Mouse (Mus musculus) intestine, embryonic 15.5 days (tissue): Measurements from ENCODE around the gene Ccr10. TPM values are rescaled to one million over a fixed set of nuclear protein-coding genes. Genes with fewer than 3 reads are reported as not detected.
A peak's percentile ranks its signal among the peaks of the same experiment; 100 is the strongest.

Experiments used
- ATAC-seq: fragments of 200-750 bp; cut with Nextera tagmentation; 2 replicates; pipeline ENCODE4 v1.8.0; 2017; ENCODE audit warnings: moderate TSS enrichment, moderate library complexity
- H3K27ac ChIP-seq: fragments of 300-500 bp; sonication (generic); 2 replicates; pipeline ENCODE4 v1.5.1; 2015; ENCODE audit warnings: mild to moderate bottlenecking, inconsistent platforms
- H3K27me3 ChIP-seq: fragments of 300-500 bp; sonication (generic); replicated peaks from 2 replicates; pipeline ENCODE4 v1.6.1; 2015; ENCODE audit warnings: inconsistent platforms
- H3K36me3 ChIP-seq: fragments of 300-500 bp; sonication (generic); 2 replicates; pipeline ENCODE4 v1.6.1; 2015; ENCODE audit warnings: inconsistent platforms
- H3K4me1 ChIP-seq: fragments of 300-500 bp; sonication (generic); replicated peaks from 2 replicates; pipeline ENCODE4 v1.6.1; 2015; ENCODE audit warnings: inconsistent platforms
- H3K4me2 ChIP-seq: fragments of 300-500 bp; sonication (generic); replicated peaks from 2 replicates; pipeline ENCODE4 v1.6.1; 2015; ENCODE audit warnings: mild to moderate bottlenecking, inconsistent platforms
- H3K4me3 ChIP-seq: fragments of 300-500 bp; sonication (generic); replicated peaks from 2 replicates; pipeline ENCODE4 v1.5.1; 2015; ENCODE audit warnings: inconsistent platforms
- H3K9ac ChIP-seq: fragments of 300-500 bp; sonication (generic); 2 replicates; pipeline ENCODE4 v1.6.1; 2015; ENCODE audit warnings: inconsistent platforms
- H3K9me3 ChIP-seq: fragments of 300-500 bp; sonication (generic); 2 replicates; pipeline ENCODE4 v1.6.1; 2016; ENCODE audit warnings: inconsistent platforms
- WGBS: fragments of 180-500 bp; shearing (Covaris S2); methylation state at CpG from one replicate; pipeline ENCODE4 v1.1.7; 2015; 5-methylcytosine and 5-hydroxymethylcytosine counted together
- polyA plus RNA-seq: library from polyadenylated mRNA; unstranded; fragments of >200 nt; fragmentation: Nextera tagmentation; extraction: Ambion mirVana; gene quantifications from 2 replicates; pipeline ENCODE4 v1.2.1, GENCODE M21; 2015

Ccr10 gene
- polyA plus RNA-seq, 1 experiment from 2014 or later = 0.36 TPM

DNA sequence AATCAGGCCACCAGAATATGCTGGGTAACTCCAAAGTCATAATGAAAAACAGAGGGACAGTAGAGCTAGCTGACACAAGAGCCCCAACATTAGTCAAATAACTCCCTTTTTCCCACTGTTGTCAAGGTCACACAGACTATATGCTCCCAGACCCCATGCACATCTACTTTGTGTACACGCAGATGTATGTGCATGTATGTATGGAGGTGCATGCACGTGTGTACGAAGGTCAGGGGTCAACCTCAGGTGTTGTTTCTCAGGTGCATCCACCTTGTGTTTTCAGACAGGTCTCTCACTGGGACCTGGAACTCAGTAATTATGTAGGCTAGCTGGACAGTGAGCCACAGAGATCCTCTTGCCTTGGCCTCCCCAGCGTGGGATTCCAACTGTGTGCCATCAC lies 10.2 kb upstream of the Ccr10 start:
- Histone ChIP-seq H3K9me3 (no peaks in the 10 kb centered on the region), H3K4me2 (no peak overlapping the region), H3K4me1 (peaks cover 16% of the 10 kb centered on the region), H3K27me3 (no peaks in the 10 kb centered on the region), H3K9ac (no peak overlapping the region), H3K4me3 (no peak overlapping the region), H3K27ac (no peak overlapping the region), H3K36me3 (no peaks in the 10 kb centered on the region)
- 89% methylated on average over 4 of the region's 4 CpGs for WGBS
- no peak for ATAC-seq

DNA sequence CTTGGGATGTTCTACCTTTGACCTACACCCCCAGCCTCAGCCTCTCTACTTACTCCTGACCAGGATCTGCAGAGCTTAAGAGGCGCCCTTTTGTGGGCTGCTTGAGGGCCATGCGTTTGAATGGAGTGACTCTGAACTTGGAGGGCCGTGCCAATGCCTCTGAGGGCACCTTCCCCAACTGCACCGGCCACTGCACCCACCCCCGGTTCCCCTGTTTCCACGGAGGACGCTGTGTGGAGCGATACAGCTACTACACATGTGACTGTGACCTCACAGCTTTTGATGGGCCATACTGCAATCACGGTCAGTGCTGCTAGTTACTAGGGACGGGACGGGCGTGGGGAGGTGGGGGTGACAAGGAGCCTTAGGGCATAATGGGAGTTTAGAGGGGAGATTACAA lies 9.7 kb upstream of the Ccr10 start:
- Histone ChIP-seq H3K4me3 (no peak overlapping the region), H3K4me1 (peaks cover 11% of the 10 kb centered on the region), H3K27me3 (no peaks in the 10 kb centered on the region), H3K27ac (no peak overlapping the region), H3K9me3 (no peaks in the 10 kb centered on the region), H3K36me3 (no peaks in the 10 kb centered on the region), H3K4me2 (no peak overlapping the region), H3K9ac (no peak overlapping the region)
- 88% methylated on average over 12 of the region's 12 CpGs for WGBS
- no peak for ATAC-seq

DNA sequence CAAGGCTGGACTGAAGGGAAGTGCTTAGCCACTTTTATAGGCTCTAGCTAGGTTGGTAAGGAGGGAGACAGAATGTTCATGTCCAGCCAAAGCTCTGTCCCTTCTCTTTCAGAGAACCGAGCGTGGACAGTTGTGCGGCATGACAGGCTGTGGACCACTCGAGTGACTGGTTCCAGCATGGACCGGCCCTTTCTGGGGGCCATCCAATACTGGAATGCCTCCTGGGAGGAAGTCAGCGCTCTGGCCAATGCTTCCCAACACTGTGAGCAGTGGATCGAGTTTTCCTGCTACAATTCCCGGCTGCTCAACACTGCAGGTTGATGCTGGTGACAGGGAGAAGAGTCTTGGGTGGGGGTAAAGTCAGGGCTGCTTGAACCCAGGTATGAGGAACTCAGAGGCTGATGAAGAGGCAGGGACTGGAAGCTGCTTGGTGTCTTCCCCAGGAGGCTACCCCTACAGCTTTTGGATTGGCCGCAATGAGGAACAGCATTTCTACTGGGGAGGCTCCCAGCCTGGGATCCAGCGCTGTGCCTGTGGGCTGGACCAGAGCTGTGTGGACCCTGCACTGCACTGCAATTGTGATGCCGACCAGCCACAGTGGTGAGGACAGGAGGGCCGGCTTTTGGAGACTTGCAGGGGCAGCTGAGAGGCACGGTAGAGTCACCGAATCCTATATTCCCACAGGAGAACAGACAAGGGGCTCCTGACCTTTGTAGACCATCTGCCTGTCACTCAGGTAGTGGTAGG lies 7.7 kb upstream of the Ccr10 start:
- no peak overlapping the region for H3K9ac ChIP-seq
- H3K9me3 ChIP-seq = no peaks in the 10 kb centered on the region
- H3K4me3 ChIP-seq = no peak overlapping the region
- no peaks in the 10 kb centered on the region for H3K36me3 ChIP-seq
- H3K4me2 ChIP-seq = no peak overlapping the region
- H3K27me3 ChIP-seq = peaks cover 8% of the 10 kb centered on the region
- 75% methylated on average over 14 of the region's 14 CpGs for WGBS
- no peak for ATAC-seq
- H3K4me1 ChIP-seq = no peaks in the 10 kb centered on the region
- H3K27ac ChIP-seq = no peak overlapping the region

DNA sequence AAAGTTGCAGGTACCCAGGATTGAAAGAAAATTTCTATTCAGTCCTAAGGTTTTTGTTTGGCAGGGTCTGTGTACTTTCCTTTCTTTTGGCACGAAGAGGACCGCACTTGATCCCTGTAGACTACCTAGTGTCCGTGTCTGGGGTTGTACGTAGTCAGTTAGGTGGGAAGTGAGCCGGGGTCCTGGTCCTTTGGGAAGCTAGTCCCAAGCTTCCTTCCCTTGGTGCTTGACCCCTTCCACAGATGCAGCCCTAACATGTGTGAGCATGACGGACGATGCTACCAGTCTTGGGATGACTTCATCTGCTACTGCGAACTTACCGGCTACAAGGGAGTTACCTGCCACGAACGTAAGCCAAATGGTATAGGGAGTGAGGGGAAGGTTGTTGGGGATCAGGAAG lies 6.7 kb upstream of the Ccr10 start:
- Histone ChIP-seq H3K27ac (no peak overlapping the region), H3K4me1 (peaks cover 5% of the 10 kb centered on the region), H3K9ac (no peak overlapping the region), H3K27me3 (peaks cover 16% of the 10 kb centered on the region), H3K4me2 (no peak overlapping the region), H3K4me3 (no peak overlapping the region), H3K36me3 (no peaks in the 10 kb centered on the region), H3K9me3 (no peaks in the 10 kb centered on the region)
- 91% methylated on average over 11 of the region's 11 CpGs for WGBS
- no peak for ATAC-seq

DNA sequence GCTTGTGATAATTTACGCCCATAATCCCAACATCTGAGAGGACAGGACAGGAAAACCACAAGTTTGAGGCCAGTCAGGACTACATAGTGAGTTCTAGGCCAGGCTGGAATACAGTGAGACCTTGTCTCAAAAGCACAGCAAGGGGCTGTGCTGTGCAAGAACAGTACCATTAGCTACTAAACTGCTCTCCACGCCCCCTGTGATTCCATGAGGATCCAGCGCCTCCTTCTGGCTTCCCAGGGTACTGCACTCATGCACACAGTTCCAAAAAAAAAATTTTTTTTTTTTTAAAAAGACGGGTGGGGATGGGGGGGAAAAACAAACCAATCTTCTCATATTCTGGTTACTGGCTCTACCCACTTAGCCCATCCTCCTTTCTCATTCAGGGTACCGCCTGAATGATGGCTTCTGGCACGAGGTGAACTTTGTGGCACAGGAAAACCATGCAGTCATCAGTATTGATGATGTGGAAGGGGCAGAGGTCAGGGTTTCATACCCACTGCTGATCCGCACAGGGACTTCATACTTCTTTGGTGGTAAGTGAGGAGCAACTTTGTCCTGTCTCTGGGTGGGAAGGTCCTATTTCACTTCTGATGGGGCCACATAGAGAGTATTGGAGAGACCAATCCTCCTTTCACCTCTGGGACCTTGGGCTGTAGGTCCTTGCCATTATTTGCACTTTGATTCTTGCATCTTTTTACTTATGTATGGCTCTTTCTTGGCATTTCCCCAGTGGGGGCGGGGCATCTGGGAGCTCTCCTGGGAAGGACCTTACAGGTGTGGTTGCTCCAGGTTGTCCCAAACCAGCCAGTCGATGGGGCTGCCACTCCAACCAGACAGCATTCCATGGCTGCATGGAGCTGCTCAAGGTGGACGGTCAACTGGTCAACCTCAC lies 5.8 kb upstream of the Ccr10 start:
- WGBS = 42% methylated on average over 10 of the region's 10 CpGs
- ATAC-seq = no peak
- H3K9me3 ChIP-seq = no peaks in the 10 kb centered on the region

DNA sequence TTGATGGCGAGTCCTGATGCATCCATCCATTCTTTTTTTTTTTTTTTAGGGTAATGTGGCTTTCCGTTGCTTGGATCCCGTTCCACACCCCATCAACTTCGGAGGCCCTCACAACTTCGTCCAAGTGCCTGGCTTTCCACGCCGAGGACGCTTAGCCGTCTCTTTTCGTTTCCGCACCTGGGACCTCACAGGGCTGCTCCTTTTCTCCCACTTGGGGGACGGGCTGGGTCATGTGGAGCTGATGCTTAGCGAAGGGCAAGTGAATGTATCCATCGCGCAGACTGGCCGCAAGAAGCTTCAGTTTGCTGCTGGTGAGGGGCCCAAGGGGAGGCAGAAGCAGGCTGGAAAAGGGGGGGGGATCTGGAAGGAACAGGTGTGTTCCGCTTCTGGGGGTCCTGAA lies 5.0 kb upstream of the Ccr10 start:
- Histone ChIP-seq H3K27me3 (peaks cover 22% of the 10 kb centered on the region), H3K9me3 (no peaks in the 10 kb centered on the region), H3K27ac (no peak overlapping the region), H3K9ac (no peak overlapping the region), H3K36me3 (no peaks in the 10 kb centered on the region), H3K4me1 (peaks cover 17% of the 10 kb centered on the region), H3K4me2 (no peak overlapping the region), H3K4me3 (no peak overlapping the region)
- 58% methylated on average over 17 of the region's 17 CpGs for WGBS
- no peak for ATAC-seq

More for the DNA sequence above, 5.8 kb upstream of the Ccr10 start:
- no peak overlapping the region for H3K4me2 ChIP-seq
- no peak overlapping the region for H3K27ac ChIP-seq
- H3K9ac ChIP-seq = no peak overlapping the region
- no peak overlapping the region for H3K4me3 ChIP-seq
- H3K27me3 ChIP-seq = peaks cover 21% of the 10 kb centered on the region
- peaks cover 14% of the 10 kb centered on the region for H3K4me1 ChIP-seq
- no peaks in the 10 kb centered on the region for H3K36me3 ChIP-seq

DNA sequence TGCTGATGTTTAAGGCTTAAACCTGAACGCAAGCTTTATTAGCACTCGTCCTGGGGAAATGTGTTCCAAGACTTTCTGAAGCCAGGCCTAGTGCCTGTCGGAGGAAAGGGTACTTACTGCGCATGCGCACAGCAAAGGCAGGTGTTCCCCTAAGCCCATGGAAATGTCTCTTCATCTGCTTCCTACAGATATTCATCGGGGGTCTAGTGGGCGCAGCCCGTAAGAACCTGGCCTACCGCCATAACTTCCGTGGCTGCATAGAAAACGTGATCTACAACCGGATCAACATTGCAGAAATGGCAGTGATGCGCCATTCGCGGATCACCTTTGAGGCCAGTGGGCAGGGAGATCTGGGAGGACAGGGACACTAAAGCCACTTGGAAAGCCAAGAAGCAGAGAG lies 4.1 kb upstream of the Ccr10 start:
- no peak overlapping the region for H3K9ac ChIP-seq
- H3K4me1 ChIP-seq = peaks cover 27% of the 10 kb centered on the region
- peaks cover 25% of the 10 kb centered on the region for H3K27me3 ChIP-seq
- no peak overlapping the region for H3K4me3 ChIP-seq
- ATAC-seq = no peak
- no peaks in the 10 kb centered on the region for H3K36me3 ChIP-seq
- no peaks in the 10 kb centered on the region for H3K9me3 ChIP-seq
- no peak overlapping the region for H3K27ac ChIP-seq
- H3K4me2 ChIP-seq = no peak overlapping the region
- WGBS = 80% methylated on average over 15 of the region's 15 CpGs

DNA sequence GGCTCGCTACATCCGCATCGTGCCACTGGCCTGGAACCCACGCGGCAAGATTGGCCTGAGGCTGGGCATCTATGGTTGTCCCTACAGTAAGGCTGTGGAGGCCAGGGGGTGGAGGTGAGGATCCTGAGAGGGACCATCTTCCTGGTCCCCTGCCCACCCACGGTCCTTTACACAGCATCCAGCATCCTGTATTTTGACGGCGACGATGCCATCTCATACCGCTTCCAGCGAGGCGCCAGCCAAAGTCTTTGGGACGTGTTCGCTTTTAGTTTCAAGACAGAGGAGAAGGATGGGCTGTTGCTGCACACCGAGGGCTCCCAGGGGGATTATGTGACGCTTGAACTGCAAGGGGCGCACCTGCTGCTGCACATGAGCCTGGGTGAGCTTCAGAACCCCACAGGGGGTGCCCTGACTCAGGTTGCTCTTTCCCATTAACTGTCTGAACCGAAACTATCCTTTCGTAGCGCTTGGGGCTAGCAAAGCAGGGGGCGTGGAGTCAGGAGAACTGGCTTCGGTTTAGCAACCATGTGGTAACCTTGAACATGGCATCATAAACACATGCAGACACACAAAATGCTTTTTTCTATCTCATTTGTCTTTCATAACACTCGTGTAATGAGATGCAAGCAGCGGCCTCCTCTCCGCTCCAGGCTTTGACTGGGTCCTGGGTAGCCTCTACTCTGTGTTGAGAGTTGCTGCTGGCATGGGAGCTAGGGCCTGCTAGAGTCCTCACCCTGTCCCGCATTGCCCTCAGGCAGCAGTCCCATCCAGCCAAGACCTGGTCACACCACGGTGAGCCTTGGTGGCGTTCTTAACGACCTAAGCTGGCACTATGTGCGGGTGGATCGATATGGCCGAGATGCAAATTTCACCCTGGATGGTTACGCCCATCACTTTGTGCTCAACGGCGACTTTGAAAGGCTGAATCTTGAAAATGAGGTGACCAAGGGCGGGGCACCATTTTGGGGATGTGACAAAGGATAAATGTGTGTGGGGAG lies 3.1 kb upstream of the Ccr10 start:
- H3K4me1 ChIP-seq = peaks cover 36% of the 10 kb centered on the region
- H3K27ac ChIP-seq = no peak overlapping the region
- no peaks in the 10 kb centered on the region for H3K36me3 ChIP-seq
- H3K9ac ChIP-seq = no peak overlapping the region
- H3K9me3 ChIP-seq = no peaks in the 10 kb centered on the region
- H3K4me3 ChIP-seq = no peak overlapping the region
- H3K27me3 ChIP-seq = peaks cover 25% of the 10 kb centered on the region
- WGBS = 63% methylated on average over 36 of the region's 36 CpGs
- ATAC-seq = no peak
- H3K4me2 ChIP-seq = no peak overlapping the region

DNA sequence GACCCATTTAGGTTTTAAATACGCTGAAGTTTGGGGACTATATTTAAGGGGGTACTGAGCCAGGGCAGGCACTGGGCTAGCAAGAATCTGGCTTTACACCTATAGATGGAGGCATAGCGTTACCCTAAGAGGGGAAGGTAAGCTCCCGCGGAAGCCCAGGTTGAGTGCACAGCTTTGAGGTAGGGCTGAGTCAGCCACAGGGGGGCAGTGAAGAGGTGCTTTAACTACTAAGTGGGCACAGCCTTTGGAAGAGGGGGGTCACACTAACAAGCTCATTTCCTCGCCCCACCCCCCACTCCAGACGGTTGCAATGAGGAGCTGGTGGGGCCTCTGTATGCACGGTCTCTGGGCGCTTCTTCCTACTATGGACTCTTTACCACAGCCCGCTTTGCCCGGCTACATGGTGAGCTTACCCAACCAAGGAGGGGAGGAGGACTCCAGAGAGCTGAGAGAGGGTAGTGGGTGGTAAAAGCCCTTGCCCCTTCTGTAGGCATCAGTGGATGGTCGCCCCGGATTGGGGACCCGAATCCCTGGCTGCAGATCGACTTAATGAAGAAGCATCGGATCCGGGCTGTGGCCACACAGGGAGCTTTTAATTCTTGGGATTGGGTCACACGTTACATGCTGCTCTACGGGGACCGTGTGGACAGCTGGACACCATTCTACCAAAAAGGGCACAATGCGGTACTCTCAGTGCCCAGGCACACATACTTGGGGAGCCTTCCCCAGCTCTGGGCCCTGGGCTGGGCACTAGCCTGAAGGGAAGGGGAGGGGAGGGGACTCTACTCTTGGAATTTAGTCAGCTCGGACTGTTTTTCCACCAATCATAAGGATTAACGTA lies 1.9 kb upstream of the Ccr10 start:
- 34% methylated on average over 22 of the region's 22 CpGs for WGBS

DNA sequence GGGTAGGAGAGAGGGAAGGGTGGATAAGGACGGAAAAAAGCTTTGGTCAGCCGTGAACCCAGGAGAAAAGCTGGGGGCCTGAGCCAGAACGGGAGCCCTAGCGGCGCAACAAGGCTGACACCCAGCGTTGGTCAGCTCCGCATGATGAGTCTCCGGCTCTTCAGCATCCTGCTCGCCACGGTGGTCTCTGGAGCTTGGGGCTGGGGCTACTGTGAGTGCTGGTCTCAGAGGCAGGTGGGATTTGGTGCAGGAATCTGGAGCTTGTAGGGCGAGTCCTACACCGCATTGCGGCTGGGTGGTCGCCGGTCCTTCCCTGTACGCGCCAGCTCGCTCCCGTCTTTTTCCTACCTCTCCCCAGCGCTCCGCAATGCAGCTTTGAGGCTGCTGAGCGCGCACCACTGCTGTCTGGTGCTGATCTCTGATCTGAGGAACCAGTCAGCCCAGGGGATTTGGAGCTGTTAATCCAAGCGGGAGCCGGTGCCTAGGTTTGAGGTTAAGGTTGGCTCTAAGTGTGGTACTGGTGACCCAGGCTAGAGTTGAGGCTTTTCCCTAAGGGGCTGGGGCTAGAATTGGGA lies 961 bp upstream of the Ccr10 start:
- no peak for ATAC-seq
- under 1% methylated on average over 25 of the region's 25 CpGs for whole genome bisulfite sequencing
- Histone ChIP-seq H3K9me3 (no peaks in the 10 kb centered on the region), H3K9ac (0 out of 2 replicates have a peak overlapping the region, but pooled peaks have one; percentile 18), H3K27me3 (peaks cover 25% of the 10 kb centered on the region), H3K27ac (no peak overlapping the region), H3K4me3 (peak overlapping the region; percentile 28), H3K4me2 (peak overlapping the region; percentile 65), H3K36me3 (no peaks in the 10 kb centered on the region), H3K4me1 (peaks cover 47% of the 10 kb centered on the region)

More for the DNA sequence above, 1.9 kb upstream of the Ccr10 start:
- Histone ChIP-seq H3K4me2 (peak overlapping the region; percentile 65; the same call in 1 of the 2 replicates), H3K27ac (no peak overlapping the region), H3K27me3 (peaks cover 25% of the 10 kb centered on the region), H3K36me3 (no peaks in the 10 kb centered on the region), H3K9ac (no peak overlapping the region), H3K4me3 (0 out of 2 replicates have a peak overlapping the region, but pooled peaks have one; percentile 1), H3K9me3 (no peaks in the 10 kb centered on the region), H3K4me1 (peaks cover 47% of the 10 kb centered on the region)
- no peak for ATAC-seq

DNA sequence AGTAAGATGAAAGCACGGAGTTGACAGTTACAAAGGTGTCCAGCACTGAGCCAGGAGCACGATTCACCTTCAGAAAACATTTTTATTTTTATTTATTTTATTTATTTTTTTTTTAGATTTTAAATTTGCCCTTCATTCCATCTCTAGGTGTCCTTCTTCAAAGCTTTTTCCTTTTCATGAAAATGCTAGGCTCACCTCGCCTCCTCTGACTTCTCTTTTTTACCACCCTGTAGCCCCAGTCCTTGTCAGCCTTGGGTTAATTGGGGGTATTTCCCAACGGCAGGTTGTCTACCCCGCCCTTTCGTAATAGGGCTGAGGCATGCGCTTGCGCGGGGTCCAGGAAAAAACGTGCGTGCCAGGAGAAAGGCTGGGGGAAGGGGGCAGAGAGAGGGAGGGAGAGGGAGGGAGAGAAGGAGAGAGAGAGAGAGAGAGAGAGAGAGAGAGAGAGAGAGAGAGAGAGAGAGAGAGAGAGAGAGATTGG lies 433 bp upstream of the Ccr10 start:
- Histone ChIP-seq H3K9ac (0 out of 2 replicates have a peak overlapping the region, but pooled peaks have one; percentile 18), H3K9me3 (no peaks in the 10 kb centered on the region), H3K36me3 (no peaks in the 10 kb centered on the region), H3K27me3 (peaks cover 25% of the 10 kb centered on the region), H3K27ac (no peak overlapping the region), H3K4me3 (peak overlapping the region; percentile 28), H3K4me2 (peak overlapping the region; percentile 65), H3K4me1 (peaks cover 47% of the 10 kb centered on the region)
- WGBS = 10% methylated on average over 11 of the region's 11 CpGs
- no peak for ATAC-seq
